Mouse (Mus musculus): ENCODE data around the gene Notch2.

GRCm38 (mm10) chr3:98078816-98079215 lies 65.5 kb downstream of the Notch2 start:
- TF ChIP-seq POLR2A (IDR thresholded peaks at IDR 0.05; ENCODE audit: low read depth, low read length), result no peak
- TF ChIP-seq CTCF (IDR thresholded peaks at IDR 0.05; ENCODE audit: extremely low read depth, insufficient read length, insufficient replicate concordance, low read depth, low read length), result no peak
